Mouse (Mus musculus): Measurements from ENCODE around the gene Csnk1e. TPM values are rescaled to one million over a fixed set of nuclear protein-coding genes. Genes with fewer than 3 reads are reported as not detected.

The Csnk1e gene
- polyA plus RNA-seq, 1 experiment from 2014 or later, result 148 TPM

DNA sequence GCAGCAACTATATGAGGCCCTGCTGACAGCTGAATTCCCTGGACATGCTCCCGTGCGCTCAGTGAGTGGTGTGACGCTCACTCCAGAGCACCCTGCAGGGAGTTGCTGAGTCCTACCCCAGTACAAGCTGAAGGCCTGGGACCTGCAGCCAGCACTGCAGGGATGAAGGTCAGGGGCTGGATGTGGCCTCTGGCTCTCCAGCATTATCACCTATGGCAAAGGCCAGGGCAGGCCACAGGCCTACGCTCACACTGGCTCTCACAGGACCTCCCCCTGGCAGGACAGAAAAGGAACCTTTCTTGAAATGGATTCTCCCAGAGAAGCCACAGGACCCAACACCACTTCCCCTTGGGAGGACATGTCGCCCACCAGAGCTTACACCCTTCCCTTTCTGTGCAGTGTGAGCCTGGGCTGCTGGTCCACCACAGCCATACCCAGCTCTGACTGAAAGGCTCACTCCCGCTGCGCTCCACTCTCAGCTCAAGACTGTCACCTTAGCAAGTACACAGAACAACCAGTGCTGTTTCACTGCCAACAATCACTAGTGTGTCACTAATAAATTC is 85.0 kb downstream of the Csnk1e start:
- Histone ChIP-seq H3K4me1 (peaks cover 5% of the 10 kb centered on the region; the same call in 1 of the 2 replicates), H3K4me2 (replicated peaks) (no peak overlapping the region), H3K36me3 (peaks cover 71% of the 10 kb centered on the region), H3K4me3 (no peak overlapping the region), H3K9me3 (no peaks in the 10 kb centered on the region), H3K27ac (no peak overlapping the region), H3K9ac (no peak overlapping the region), H3K27me3 (no peaks in the 10 kb centered on the region)
- no peak for ATAC-seq (ENCODE audit: insufficient number of reproducible peaks, insufficient read depth, low FRiP score, low TSS enrichment)
- WGBS, result 77% methylated on average over 7 of the region's 7 CpGs

- 57% methylated on average over 15 of the region's 15 CpGs for WGBS
- Histone ChIP-seq H3K36me3 (peaks cover 77% of the 10 kb centered on the region), H3K9me3 (no peaks in the 10 kb centered on the region), H3K4me1 (peaks cover 5% of the 10 kb centered on the region; the same call in 1 of the 2 replicates), H3K4me2 (replicated peaks) (no peak overlapping the region), H3K9ac (no peak overlapping the region), H3K27ac (no peak overlapping the region), H3K27me3 (no peaks in the 10 kb centered on the region), H3K4me3 (no peak overlapping the region)
- ATAC-seq (ENCODE audit: insufficient number of reproducible peaks, insufficient read depth, low FRiP score, low TSS enrichment), result no peak
Measured at GRCm38 (mm10) chr15:79369452-79370280, 85.7 kb downstream of the Csnk1e start.

DNA sequence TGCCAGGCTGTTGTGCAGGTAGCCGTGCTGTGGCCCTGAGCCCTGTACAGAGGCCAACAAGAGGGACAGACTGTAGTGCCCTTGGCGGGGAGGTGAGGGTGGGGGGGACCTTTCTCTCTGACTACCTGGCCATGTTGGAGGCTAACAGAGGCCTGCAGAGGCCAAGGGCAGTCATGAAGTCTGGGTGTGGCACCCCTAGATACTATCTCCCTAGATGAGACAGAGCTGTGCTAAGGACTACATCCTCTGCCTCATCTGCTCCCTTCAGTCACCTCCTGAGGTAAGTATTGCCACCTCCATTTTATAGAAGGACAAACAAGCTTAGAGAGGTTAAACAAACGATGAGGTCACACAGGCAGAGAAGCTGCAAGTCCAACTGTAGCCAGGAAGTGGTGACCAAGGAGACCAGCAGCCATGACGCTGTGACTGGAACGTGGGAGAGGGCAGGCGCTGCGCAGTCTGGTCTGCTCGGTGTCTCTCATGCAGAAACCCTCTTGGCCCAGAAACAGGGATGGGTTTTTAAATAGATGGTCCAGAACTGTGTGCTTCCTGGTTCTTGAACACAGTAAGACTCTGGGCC is 86.4 kb downstream of the Csnk1e start:
- Histone ChIP-seq H3K9ac (no peak overlapping the region), H3K36me3 (peaks cover 80% of the 10 kb centered on the region), H3K9me3 (no peaks in the 10 kb centered on the region), H3K27ac (0 out of 2 replicates have a peak overlapping the region, but pooled peaks have one; percentile 30), H3K4me2 (replicated peaks) (no peak overlapping the region), H3K4me1 (peaks cover 5% of the 10 kb centered on the region; the same call in 1 of the 2 replicates), H3K4me3 (no peak overlapping the region), H3K27me3 (no peaks in the 10 kb centered on the region)
- WGBS, result 77% methylated on average over 8 of the region's 8 CpGs
- ATAC-seq (ENCODE audit: insufficient number of reproducible peaks, insufficient read depth, low FRiP score, low TSS enrichment), result no peak

GRCm38 (mm10) chr15:79368313-79368811 is 87.0 kb downstream of the Csnk1e start:
- Histone ChIP-seq H3K4me3 (no peak overlapping the region), H3K4me2 (replicated peaks) (no peak overlapping the region), H3K4me1 (peaks cover 5% of the 10 kb centered on the region; the same call in 1 of the 2 replicates), H3K27me3 (no peaks in the 10 kb centered on the region), H3K27ac (0 out of 2 replicates have a peak overlapping the region, but pooled peaks have one; percentile 30), H3K9me3 (no peaks in the 10 kb centered on the region), H3K9ac (no peak overlapping the region), H3K36me3 (peaks cover 81% of the 10 kb centered on the region)
- WGBS, result 67% methylated on average over 14 of the region's 14 CpGs
- no peak for ATAC-seq (ENCODE audit: insufficient number of reproducible peaks, insufficient read depth, low FRiP score, low TSS enrichment)

MicroRNAs encoded within 50 kb of the gene (microRNA counts, 519-probe panel; counts per million panel counts)
- 460 counts per million, percentile 65 among the panel's probes with 10 or more counts for microRNA mmu-miR-1943

Small RNA genes lying within 50 kb of the gene (microRNA-seq; reads per million reads assigned to microRNA genes)
- gene Gm44302 (not detected), gene Mir1943 (3.8 reads per million, percentile 17 among the genes with 10 or more reads in this experiment)

Other genes with a start within 250 kb of the Csnk1e start
- 60.2 and 60.7 TPM in 2 replicates for gene Pick1, start 226.4 kb downstream of the Csnk1e start, polyA plus RNA-seq (2016; fragmentation: Nextera tagmentation; extraction: Ambion mirVana)
- 0.78 and 0.90 TPM in 2 replicates for gene Gm49486, start 226.2 kb downstream of the Csnk1e start, polyA plus RNA-seq (2016; fragmentation: Nextera tagmentation; extraction: Ambion mirVana)
- gene Slc16a8, start 200.8 kb downstream of the Csnk1e start, polyA plus RNA-seq (2016; fragmentation: Nextera tagmentation; extraction: Ambion mirVana), result 0.25 and 0.50 TPM in 2 replicates
- gene Baiap2l2, start 170.0 kb downstream of the Csnk1e start, polyA plus RNA-seq (2016; fragmentation: Nextera tagmentation; extraction: Ambion mirVana), result 10.1 and 10.7 TPM in 2 replicates
- 13.3 and 15.4 TPM in 2 replicates for gene Pla2g6, start 127.2 kb downstream of the Csnk1e start, polyA plus RNA-seq (2016; fragmentation: Nextera tagmentation; extraction: Ambion mirVana)
- gene Maff, start 108.9 kb downstream of the Csnk1e start, polyA plus RNA-seq (2016; fragmentation: Nextera tagmentation; extraction: Ambion mirVana), result 1.8 and 1.9 TPM in 2 replicates
- gene Tmem184b, start 52.0 kb downstream of the Csnk1e start, polyA plus RNA-seq (2016; fragmentation: Nextera tagmentation; extraction: Ambion mirVana), result 61.7 and 63.1 TPM in 2 replicates
- gene Kcnj4, start 49.7 kb upstream of the Csnk1e start, polyA plus RNA-seq (2016; fragmentation: Nextera tagmentation; extraction: Ambion mirVana), result 0.10 TPM in 1 of 2 replicates, not detected in the other
- gene Kdelr3, start 60.8 kb upstream of the Csnk1e start, polyA plus RNA-seq (2016; fragmentation: Nextera tagmentation; extraction: Ambion mirVana), result 41.5 and 42.0 TPM in 2 replicates
- gene Ddx17, start 91.2 kb upstream of the Csnk1e start, polyA plus RNA-seq (2016; fragmentation: Nextera tagmentation; extraction: Ambion mirVana), result 72.0 and 73.1 TPM in 2 replicates
- 1.3 and 1.5 TPM in 2 replicates for gene Dmc1, start 149.5 kb upstream of the Csnk1e start, polyA plus RNA-seq (2016; fragmentation: Nextera tagmentation; extraction: Ambion mirVana)
- gene Fam227a, start 203.4 kb upstream of the Csnk1e start, polyA plus RNA-seq (2016; fragmentation: Nextera tagmentation; extraction: Ambion mirVana), result 2.6 and 2.9 TPM in 2 replicates
- gene Cby1, start 203.6 kb upstream of the Csnk1e start, polyA plus RNA-seq (2016; fragmentation: Nextera tagmentation; extraction: Ambion mirVana), result 59.9 and 60.3 TPM in 2 replicates
- 229 and 235 TPM in 2 replicates for gene Tomm22, start 215.3 kb upstream of the Csnk1e start, polyA plus RNA-seq (2016; fragmentation: Nextera tagmentation; extraction: Ambion mirVana)
- 30.1 and 32.7 TPM in 2 replicates for gene Josd1, start 232.4 kb upstream of the Csnk1e start, polyA plus RNA-seq (2016; fragmentation: Nextera tagmentation; extraction: Ambion mirVana)
- gene Gtpbp1, start 235.3 kb upstream of the Csnk1e start, polyA plus RNA-seq (2016; fragmentation: Nextera tagmentation; extraction: Ambion mirVana), result 41.5 and 43.6 TPM in 2 replicates